Mouse (Mus musculus) liver, embryonic 14.5 days (tissue): Measurements from ENCODE around the gene Lmntd1.

Experiments used
- CTCF ChIP-seq: IDR thresholded peaks from 2 replicates; pipeline ENCODE4 v1.5.1; 2016; ENCODE audit warnings: antibody characterized with exemption, low read depth, control low read depth
- EP300 ChIP-seq: IDR thresholded peaks from 2 replicates; pipeline ENCODE4 v1.6.1; 2016; ENCODE audit warnings: antibody characterized with exemption, low read depth

- TF ChIP-seq CTCF: no peak
- no peak for TF ChIP-seq EP300
These were observed 46.3 kb downstream of the Lmntd1 start for GRCm38 (mm10) chr6:145567832-145568231.
